Mouse (Mus musculus): ENCODE results near the gene Itgal.
"Not testable (repeated sequence)": the region's sequence is repeated elsewhere in the genome, so short reads cannot be mapped to it uniquely, and the experiment has no call there.

Gene Itgal

GRCm38 (mm10) chr7:127278311-127278710, 17.7 kb upstream of the Itgal start:
- no peak for DNase-seq (ENCODE audit: low spot score)

- no peak for DNase-seq (ENCODE audit: low spot score)
Measured at GRCm38 (mm10) chr7:127280092-127280491, 16.0 kb upstream of the Itgal start.

- no peak for DNase-seq (ENCODE audit: low spot score)
Measured at GRCm38 (mm10) chr7:127281114-127281513, 14.9 kb upstream of the Itgal start.

- DNase-seq (ENCODE audit: low spot score), result no peak
Measured at GRCm38 (mm10) chr7:127282190-127282589, 13.9 kb upstream of the Itgal start.

GRCm38 (mm10) chr7:127285154-127285553, 10.9 kb upstream of the Itgal start:
- DNase-seq (ENCODE audit: low spot score), result no peak

GRCm38 (mm10) chr7:127287940-127288339, 8.1 kb upstream of the Itgal start:
- DNase-seq (ENCODE audit: low spot score), result no peak

- DNase-seq (ENCODE audit: low spot score), result no peak
Measured at GRCm38 (mm10) chr7:127289306-127289705, 6.8 kb upstream of the Itgal start.

GRCm38 (mm10) chr7:127290142-127290541, 5.9 kb upstream of the Itgal start:
- DNase-seq (ENCODE audit: low spot score), result no peak

GRCm38 (mm10) chr7:127296786-127297555, 911 bp downstream of the Itgal start:
- no peak for DNase-seq (ENCODE audit: low spot score)

- no peak for DNase-seq (ENCODE audit: low spot score)
Measured at GRCm38 (mm10) chr7:127297586-127298193, 1.6 kb downstream of the Itgal start.

- no peak for DNase-seq (ENCODE audit: low spot score)
Measured at GRCm38 (mm10) chr7:127308431-127308830, 12.4 kb downstream of the Itgal start.

GRCm38 (mm10) chr7:127308887-127309286, 12.8 kb downstream of the Itgal start:
- no peak for DNase-seq (ENCODE audit: low spot score)

GRCm38 (mm10) chr7:127309951-127310350, 13.9 kb downstream of the Itgal start:
- DNase-seq (ENCODE audit: low spot score), result no peak

- no peak for DNase-seq (ENCODE audit: low spot score)
Measured at GRCm38 (mm10) chr7:127313912-127314311, 17.9 kb downstream of the Itgal start.

- no peak for DNase-seq (ENCODE audit: low spot score)
Measured at GRCm38 (mm10) chr7:127321106-127321505, 25.0 kb downstream of the Itgal start.

- no peak for DNase-seq (ENCODE audit: low spot score)
Measured at GRCm38 (mm10) chr7:127322085-127322484, 26.0 kb downstream of the Itgal start.

GRCm38 (mm10) chr7:127324944-127325343, 28.9 kb downstream of the Itgal start:
- DNase-seq (ENCODE audit: low spot score), result no peak

GRCm38 (mm10) chr7:127325550-127325949, 29.5 kb downstream of the Itgal start:
- DNase-seq (ENCODE audit: low spot score), result no peak

GRCm38 (mm10) chr7:127326685-127327084, 30.6 kb downstream of the Itgal start:
- DNase-seq (ENCODE audit: low spot score), result peak; percentile 46

- no peak for DNase-seq (ENCODE audit: low spot score)
Measured at GRCm38 (mm10) chr7:127333240-127333639, 37.2 kb downstream of the Itgal start.

- DNase-seq (ENCODE audit: low spot score), result no peak
Measured at GRCm38 (mm10) chr7:127335604-127336003, 39.5 kb downstream of the Itgal start.

- no peak for DNase-seq (ENCODE audit: low spot score)
Measured at GRCm38 (mm10) chr7:127337636-127338035, 41.6 kb downstream of the Itgal start.

GRCm38 (mm10) chr7:127341356-127341755, 45.3 kb downstream of the Itgal start:
- no peak for DNase-seq (ENCODE audit: low spot score)

- DNase-seq (ENCODE audit: low spot score), result not testable (repeated sequence)
Measured at GRCm38 (mm10) chr7:127341861-127342260, 45.8 kb downstream of the Itgal start.

All from ovary, postnatal 36 days (tissue).